ENCODE assay signal across 17 mouse cellular contexts in the genomic region with DNA sequence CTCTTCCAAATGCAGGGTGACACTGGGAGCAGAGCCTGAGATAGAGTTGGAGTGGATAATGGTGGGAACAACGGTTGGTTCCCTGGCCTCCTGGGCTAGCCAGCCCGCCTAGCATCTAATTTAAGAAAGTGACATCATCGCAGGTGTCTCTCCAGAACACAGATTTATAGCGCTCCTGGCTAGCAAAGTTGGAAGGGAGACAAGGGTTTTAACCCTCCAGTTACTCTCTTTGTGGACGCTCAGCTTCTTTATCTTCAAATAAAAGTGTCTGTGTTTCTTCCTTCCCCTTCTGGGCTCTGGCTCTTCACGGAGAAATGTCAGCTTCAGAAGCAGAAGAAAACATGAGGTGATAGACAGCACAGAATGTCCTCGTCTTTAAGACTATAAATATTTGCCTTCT. TPM values are rescaled to one million over a fixed set of nuclear protein-coding genes. Genes with fewer than 3 reads are reported as not detected.
DNase-seq lines count a peak whose midpoint lies in the region; ATAC-seq and TF ChIP-seq lines count a peak whose summit lies in the region.
"Had no signal": no experiment of that assay in that cellular context is flagged by ENCODE, and none has a peak within 500 bp of the region (broad histone marks: within the 10 kb centered on the region; RNA-seq: fewer than 3 reads in every experiment).

No protein-coding gene starts in this region.

- WGBS in forebrain, postnatal 0 days = 43% methylated on average over 7 of the region's 7 CpGs
- 54% methylated on average over 7 of the region's 7 CpGs for WGBS in forebrain, embryonic 16.5 days
- 22% methylated on average over 7 of the region's 7 CpGs for WGBS in lung, embryonic 14.5 days

- no peak overlapping the region for H3K4me3 ChIP-seq in forebrain, postnatal 0 days (ENCODE audit: low read depth, low read length)
- no peak overlapping the region for H3K4me3 ChIP-seq in forebrain, embryonic 16.5 days (replicated peaks; ENCODE audit: low read length)
- H3K4me3 ChIP-seq in lung, embryonic 14.5 days (ENCODE audit: low read depth, low read length) = no peak overlapping the region
- H3K4me3 ChIP-seq: embryonic facial prominence, embryonic 15.5 days; forebrain, embryonic 15.5 days; limb, embryonic 12.5 days; midbrain, embryonic 10.5 days had no signal

- TF ChIP-seq CTCF in forebrain, postnatal 0 days (IDR thresholded peaks at IDR 0.05; ENCODE audit: low read depth) = no peak
- no peak for TF ChIP-seq CTCF in lung, embryonic 14.5 days (IDR thresholded peaks at IDR 0.05; ENCODE audit: low read depth)

- H3K9ac ChIP-seq in forebrain, postnatal 0 days = no peak overlapping the region
- no peak overlapping the region for H3K9ac ChIP-seq in forebrain, embryonic 16.5 days (replicated peaks; ENCODE audit: low read depth, low read length)
- no peak overlapping the region for H3K9ac ChIP-seq in lung, embryonic 14.5 days
- H3K9ac ChIP-seq: embryonic facial prominence, embryonic 15.5 days; forebrain, embryonic 15.5 days; hindbrain, embryonic 14.5 days; limb, embryonic 12.5 days had no signal

- no peaks in the 10 kb centered on the region for H3K9me3 ChIP-seq in forebrain, postnatal 0 days (ENCODE audit: low read length)
- H3K9me3 ChIP-seq in forebrain, embryonic 16.5 days (ENCODE audit: control insufficient read depth, low read length) = no peaks in the 10 kb centered on the region
- H3K9me3 ChIP-seq in lung, embryonic 14.5 days (ENCODE audit: low read depth, low read length) = no peaks in the 10 kb centered on the region
- H3K9me3 ChIP-seq: embryonic facial prominence, embryonic 15.5 days; forebrain, embryonic 15.5 days; limb, embryonic 12.5 days; midbrain, embryonic 10.5 days had no signal

- H3K36me3 ChIP-seq in forebrain, postnatal 0 days (ENCODE audit: insufficient read depth) = no peaks in the 10 kb centered on the region
- no peaks in the 10 kb centered on the region for H3K36me3 ChIP-seq in forebrain, embryonic 16.5 days (ENCODE audit: control insufficient read depth, insufficient read depth)
- no peaks in the 10 kb centered on the region for H3K36me3 ChIP-seq in lung, embryonic 14.5 days (ENCODE audit: insufficient read depth)
- H3K36me3 ChIP-seq: embryonic facial prominence, embryonic 15.5 days; forebrain, embryonic 15.5 days; limb, embryonic 12.5 days; midbrain, embryonic 10.5 days had no signal

- no peak overlapping the region for H3K27ac ChIP-seq in forebrain, postnatal 0 days (ENCODE audit: low read depth, low read length)
- no peak overlapping the region for H3K27ac ChIP-seq in forebrain, embryonic 16.5 days (ENCODE audit: low read length)
- H3K27ac ChIP-seq in lung, embryonic 14.5 days (ENCODE audit: low read depth) = no peak overlapping the region
- H3K27ac ChIP-seq: embryonic facial prominence, embryonic 15.5 days; forebrain, embryonic 15.5 days; hindbrain, embryonic 14.5 days; limb, embryonic 12.5 days; midbrain, embryonic 10.5 days had no signal

- H3K4me1 ChIP-seq in forebrain, postnatal 0 days (ENCODE audit: insufficient read depth) = peaks cover 6% of the 10 kb centered on the region; the same call in 1 of the 2 replicates
- H3K4me1 ChIP-seq in forebrain, embryonic 16.5 days (replicated peaks; ENCODE audit: control insufficient read depth, insufficient read depth, low read length) = peaks cover 3% of the 10 kb centered on the region; the same call in 1 of the 2 replicates
- peaks cover 16% of the 10 kb centered on the region for H3K4me1 ChIP-seq in lung, embryonic 14.5 days (ENCODE audit: insufficient read depth)

- peak; percentile 47; the same call in 1 of the 2 replicates for ATAC-seq in forebrain, postnatal 0 days
- ATAC-seq in forebrain, embryonic 16.5 days = no peak
- ATAC-seq in lung, embryonic 14.5 days (ENCODE audit: insufficient read depth) = peak; percentile 21; the same call in 1 of the 2 replicates
- ATAC-seq: forebrain, embryonic 15.5 days had no signal

- peak; percentile 31 for DNase-seq in forebrain, postnatal 0 days
- DNase-seq in lung, embryonic 14.5 days = peak; percentile 53
- no peak for DNase-seq in lung, postnatal 10 days
- DNase-seq in cerebellum, adult 9-11 months = peak; percentile 51
- peak; percentile 55 for DNase-seq in heart, postnatal 4 days
- no peak for DNase-seq in adrenal gland, adult 18-20 months (ENCODE audit: low spot score in 2 of 2)
- no peak for DNase-seq in neural tube, embryonic 10.5 days (ENCODE audit: extremely low spot score, low spot score)
- DNase-seq: adrenal gland, postnatal 25 days; kidney, adult 11 months; lung, adult 18-20 months; right cerebral cortex, postnatal 4 days had no signal

- no peak overlapping the region for H3K4me2 ChIP-seq in forebrain, postnatal 0 days (ENCODE audit: low read depth)
- H3K4me2 ChIP-seq in forebrain, embryonic 16.5 days (ENCODE audit: low read length) = no peak overlapping the region
- H3K4me2 ChIP-seq in lung, embryonic 14.5 days = no peak overlapping the region
- H3K4me2 ChIP-seq: embryonic facial prominence, embryonic 15.5 days; forebrain, embryonic 15.5 days; hindbrain, embryonic 14.5 days; limb, embryonic 12.5 days had no signal

- no peaks in the 10 kb centered on the region for H3K27me3 ChIP-seq in forebrain, postnatal 0 days (ENCODE audit: insufficient read depth, low read length)
- H3K27me3 ChIP-seq in forebrain, embryonic 16.5 days (replicated peaks; ENCODE audit: control insufficient read depth, insufficient read depth, low read length) = no peaks in the 10 kb centered on the region
- H3K27me3 ChIP-seq in lung, embryonic 14.5 days (ENCODE audit: insufficient read depth, low read length) = no peaks in the 10 kb centered on the region
- H3K27me3 ChIP-seq: embryonic facial prominence, embryonic 15.5 days; forebrain, embryonic 15.5 days; limb, embryonic 12.5 days had no signal

RNA-seq across cellular contexts. Expression of a gene that starts 51.4 kb away (rescaled TPM):
- total RNA-seq in forebrain, postnatal 0 days (2014; rRNA removed) = 21.3 and 27.4 TPM in 2 replicates
- polyA plus RNA-seq in forebrain, postnatal 0 days (2015; fragmentation: Nextera tagmentation; extraction: Ambion mirVana) = 15.5 and 18.2 TPM in 2 replicates
- 19.0 and 20.9 TPM in 2 replicates for polyA plus RNA-seq in forebrain, embryonic 16.5 days (2015; fragmentation: Nextera tagmentation; extraction: Ambion mirVana)
- 72.6 and 74.7 TPM in 2 replicates for polyA plus RNA-seq in lung, embryonic 14.5 days (2014; fragmentation: Nextera tagmentation; extraction: Ambion mirVana)
- total RNA-seq in heart, postnatal 4 days (2021) = 100 to 1,000 TPM; 106 to 110 TPM
- 10 to 100 TPM; 46.4 to 46.6 TPM for total RNA-seq in adrenal gland, adult 18-20 months (2021)

Comparison
In these comparisons a context has a peak if more than half of its experiments do, and no peak if none do; other contexts are left out.
1. DNase-seq: peak in forebrain, postnatal 0 days (single experiment), lung, embryonic 14.5 days (single experiment), cerebellum, adult 9-11 months (single experiment) and heart, postnatal 4 days (single experiment); none in lung, postnatal 10 days (single experiment), adrenal gland, adult 18-20 months (0 of 2) and neural tube, embryonic 10.5 days (single experiment).